Mouse (Mus musculus) MEL (cell line): ENCODE measurements around the gene Gm20388. TPM values are rescaled to one million over a fixed set of nuclear protein-coding genes. Genes with fewer than 3 reads are reported as not detected.

Experiments
- DNase-seq: peaks from one replicate; pipeline ENCODE4 v3.0.0; 2011; ENCODE audit warnings: low read depth, low spot score
- H3K27ac ChIP-seq: 2 replicates; pipeline ENCODE4 v1.5.1; 2012; ENCODE audit warnings: low read depth, mild to moderate bottlenecking, control low read depth, low read length, moderate library complexity; ENCODE audit not compliant: control insufficient read depth
- H3K27me3 ChIP-seq, 2 experiments: fragments of 150-350 bp in 1 of 2; sonication (generic) in 1 of 2; 2 replicates each; pipeline ENCODE4 v1.6.1; 2012; ENCODE audit warnings: low read length in 2 of 2, mild to moderate bottlenecking in 2 of 2, improper control_type of control experiment in 1 of 2, moderate library complexity in 1 of 2; ENCODE audit not compliant: insufficient read depth in 2 of 2, control insufficient read depth in 1 of 2
- H3K36me3 ChIP-seq, 2 experiments: 2 replicates each; pipeline ENCODE4 v1.6.1; 2012 to 2014; ENCODE audit warnings: low read length in 2 of 2, improper control_type of control experiment in 1 of 2, inconsistent platforms in 1 of 2, mild to moderate bottlenecking in 1 of 2; ENCODE audit not compliant: insufficient read depth in 2 of 2, control insufficient read depth in 1 of 2
- H3K4me1 ChIP-seq, 2 experiments: fragments of 150-350 bp in 1 of 2; sonication (generic) in 1 of 2; 2 replicates each; pipeline ENCODE4 v1.6.1; 2012; ENCODE audit warnings: low read length in 2 of 2, improper control_type of control experiment in 1 of 2, mild to moderate bottlenecking in 1 of 2; ENCODE audit not compliant: insufficient read depth in 2 of 2, control insufficient read depth in 1 of 2
- H3K4me3 ChIP-seq, 2 experiments: fragments of 150-350 bp in 1 of 2; sonication (generic) in 1 of 2; 2 replicates each; pipeline ENCODE4 v1.5.1; 2012; ENCODE audit warnings: low read depth in 2 of 2, low read length in 2 of 2, mild to moderate bottlenecking in 2 of 2, moderate library complexity in 2 of 2, control low read depth in 1 of 2, improper control_type of control experiment in 1 of 2; ENCODE audit not compliant: control insufficient read depth in 1 of 2, insufficient read depth in 1 of 2
- H3K79me2 ChIP-seq: 2 replicates; pipeline ENCODE4 v1.6.1; 2012; ENCODE audit warnings: mild to moderate bottlenecking, low read length, moderate library complexity; ENCODE audit not compliant: control insufficient read depth, poor library complexity, insufficient read depth
- H3K9ac ChIP-seq: 2 replicates; pipeline ENCODE4 v1.6.1; 2012; ENCODE audit warnings: low read depth, mild to moderate bottlenecking, control low read depth, low read length, moderate library complexity; ENCODE audit not compliant: control insufficient read depth, poor library complexity, severe bottlenecking
- H3K9me3 ChIP-seq: fragments of 150-350 bp; sonication (generic); replicated peaks from 2 replicates; pipeline ENCODE4 v1.6.1; 2012; ENCODE audit warnings: mild to moderate bottlenecking, low read length, improper control_type of control experiment, moderate library complexity; ENCODE audit not compliant: insufficient read depth
- CHD2 ChIP-seq: IDR thresholded peaks from 2 replicates; pipeline ENCODE4 v1.6.1; 2011; ENCODE audit warnings: low read length, improper control_type of control experiment
- E2F4 ChIP-seq: IDR thresholded peaks from 2 replicates; pipeline ENCODE4 v1.6.1; 2011; ENCODE audit warnings: low read depth, low read length, improper control_type of control experiment, borderline replicate concordance
- ELF1 ChIP-seq: IDR thresholded peaks from 2 replicates; pipeline ENCODE4 v1.6.1; 2014; ENCODE audit warnings: low read depth, mild to moderate bottlenecking, inconsistent platforms, low read length, improper control_type of control experiment, moderate library complexity
- GABPA ChIP-seq: IDR thresholded peaks from 2 replicates; pipeline ENCODE4 v1.6.1; 2012; ENCODE audit warnings: low read depth, mild to moderate bottlenecking, inconsistent platforms, low read length, improper control_type of control experiment, moderate library complexity
- HCFC1 ChIP-seq: IDR thresholded peaks from 2 replicates; pipeline ENCODE4 v1.6.1; 2012; ENCODE audit warnings: low read depth, mild to moderate bottlenecking, inconsistent platforms, low read length, improper control_type of control experiment, moderate library complexity
- MEF2A ChIP-seq: IDR thresholded peaks from 2 replicates; pipeline ENCODE4 v1.6.1; 2014; ENCODE audit warnings: low read depth, mild to moderate bottlenecking, inconsistent platforms, low read length, improper control_type of control experiment; ENCODE audit not compliant: poor library complexity, insufficient replicate concordance, severe bottlenecking; ENCODE audit errors: extremely low read depth
- POLR2AphosphoS2 ChIP-seq: IDR thresholded peaks from 2 replicates; pipeline ENCODE4 v1.6.1; 2011; ENCODE audit warnings: low read length, improper control_type of control experiment
- RAD21 ChIP-seq: IDR thresholded peaks from 2 replicates; pipeline ENCODE4 v1.6.1; 2011; ENCODE audit warnings: mild to moderate bottlenecking, low read depth, low read length, improper control_type of control experiment
- TBP ChIP-seq: IDR thresholded peaks from 2 replicates; pipeline ENCODE4 v1.8.0; 2011; ENCODE audit warnings: low read depth, low read length, improper control_type of control experiment
- TCF12 ChIP-seq: IDR thresholded peaks from 2 replicates; pipeline ENCODE4 v1.6.1; 2014; ENCODE audit warnings: low read depth, mild to moderate bottlenecking, inconsistent platforms, low read length, improper control_type of control experiment, moderate library complexity
- UBTF ChIP-seq: IDR thresholded peaks from 2 replicates; pipeline ENCODE4 v1.6.1; 2012; ENCODE audit warnings: low read depth, mild to moderate bottlenecking, inconsistent platforms, low read length, improper control_type of control experiment, moderate library complexity, borderline replicate concordance; ENCODE audit not compliant: insufficient read depth
- USF2 ChIP-seq, 2 experiments: IDR thresholded peaks; 2 replicates each; pipeline ENCODE4 v1.6.1; 2011 to 2012; ENCODE audit warnings: improper control_type of control experiment in 2 of 2, low read length in 2 of 2, borderline replicate concordance in 1 of 2, inconsistent platforms in 1 of 2, low read depth in 1 of 2, mild to moderate bottlenecking in 1 of 2; ENCODE audit not compliant: insufficient read depth in 1 of 2
- ZKSCAN1 ChIP-seq: IDR thresholded peaks from 2 replicates; pipeline ENCODE4 v1.6.1; 2012; ENCODE audit warnings: low read depth, mild to moderate bottlenecking, inconsistent platforms, low read length, improper control_type of control experiment, moderate library complexity
- ZMIZ1 ChIP-seq: IDR thresholded peaks from 2 replicates; pipeline ENCODE4 v1.6.1; 2012; ENCODE audit warnings: low read depth, mild to moderate bottlenecking, inconsistent platforms, low read length, improper control_type of control experiment, moderate library complexity
- ZNF384 ChIP-seq: IDR thresholded peaks from 2 replicates; pipeline ENCODE4 v1.6.1; 2012; ENCODE audit warnings: low read depth, mild to moderate bottlenecking, inconsistent platforms, low read length, improper control_type of control experiment
- polyA plus RNA-seq, 2 experiments: library from polyadenylated mRNA; stranded (reverse) in 1 of 2; unstranded in 1 of 2; fragments of >175 nt in 1 of 2; fragments of >200 nt in 1 of 2; gene quantifications; 2 replicates each; pipeline versions ENCODE4 v1.2.1 to v1.2.4; 2012; ENCODE audit warnings: low replicate concordance in 2 of 2, low read depth in 1 of 2; ENCODE audit not compliant: insufficient read length in 2 of 2, insufficient read depth in 1 of 2, missing spikeins in 1 of 2
- total RNA-seq: library from RNA; depleted of rRNA; stranded (reverse); fragments of 300-350 nt; gene quantifications from 2 replicates; pipeline ENCODE4 v1.2.3, GENCODE M21; 2012

Gene Gm20388
- total and polyA plus RNA-seq, 3 experiments, result 11.1 to 17.8 TPM; not detected in 1

- H3K4me3 ChIP-seq, result no peak overlapping the region
- DNase-seq, result peak; percentile 9
- H3K9ac ChIP-seq, result no peak overlapping the region
- no peaks in the 10 kb centered on the region for H3K9me3 ChIP-seq
- H3K27me3 ChIP-seq, result no peaks in the 10 kb centered on the region
- TF ChIP-seq TCF12 (0 out of 2 replicates have a peak, but pooled peaks have one; percentile 25), MEF2A (no peak), ELF1 (0 out of 2 replicates have a peak, but pooled peaks have one; percentile 21)
- H3K79me2 ChIP-seq, result no peaks in the 10 kb centered on the region; the same call in 1 of the 2 replicates
- no peak overlapping the region for H3K27ac ChIP-seq
- peaks cover 0 to 2% of the 10 kb centered on the region in 2 experiments; a peak in 2 of 4 replicates for H3K4me1 ChIP-seq
- no peaks in the 10 kb centered on the region for H3K36me3 ChIP-seq
These were observed 2201.8 kb downstream of the Gm20388 start for GRCm38 (mm10) chr8:122112264-122112965.

- DNase-seq, result no peak
- no peak overlapping the region for H3K9ac ChIP-seq
- no peaks in the 10 kb centered on the region; the same call in 1 of the 2 replicates for H3K79me2 ChIP-seq
- TF ChIP-seq GABPA (no peak), HCFC1 (no peak), UBTF (no peak), ZMIZ1 (no peak), ZNF384 (no peak), ZKSCAN1 (no peak), CHD2 (no peak), RAD21 (no peak), POLR2AphosphoS2 (no peak), E2F4 (no peak), USF2 (IDR thresholded peaks at IDR 0.05; ENCODE audit: borderline replicate concordance in 1 of 2, insufficient read depth in 1 of 2, low read depth in 1 of 2, low read length in 2 of 2) (no peak), TBP (no peak)
- no peaks in the 10 kb centered on the region for H3K9me3 ChIP-seq
- H3K4me1 ChIP-seq, result peaks cover 0 to 2% of the 10 kb centered on the region in 2 experiments; a peak in 2 of 4 replicates
- no peaks in the 10 kb centered on the region for H3K36me3 ChIP-seq
- H3K27me3 ChIP-seq, result no peaks in the 10 kb centered on the region
- H3K27ac ChIP-seq, result no peak overlapping the region
- no peak overlapping the region for H3K4me3 ChIP-seq
These were observed 2204.2 kb downstream of the Gm20388 start for GRCm38 (mm10) chr8:122114890-122115289.
